24 mouse cellular contexts compared by ENCODE assay signal in genomic region chr8:122955195-122955594, GRCm38 (mm10).
"Had no signal": no experiment of that assay in that cellular context is flagged by ENCODE, and none has a peak within 500 bp of the region (broad histone marks: within the 10 kb centered on the region; RNA-seq: fewer than 3 reads in every experiment).

No protein-coding gene starts in this region.

- H3K4me2 ChIP-seq: heart, embryonic 11.5 days; heart, embryonic 13.5 days; heart, embryonic 15.5 days; hindbrain, embryonic 13.5 days; hindbrain, embryonic 15.5 days; kidney, embryonic 15.5 days; limb, embryonic 13.5 days had no signal

- H3K36me3 ChIP-seq: heart, embryonic 13.5 days; heart, embryonic 15.5 days; hindbrain, embryonic 13.5 days; hindbrain, embryonic 15.5 days; kidney, embryonic 15.5 days; limb, embryonic 13.5 days had no signal

- DNase-seq: forebrain, postnatal 0 days; gastrocnemius, postnatal 14 days; gastrocnemius, postnatal 36 days; heart, adult 11 months; heart, adult 2 months; heart, postnatal 14 days; heart, postnatal 36 days; kidney, adult 11 months; kidney, adult 2 months; kidney, adult 9 months; kidney, postnatal 14 days; kidney, postnatal 36 days; layer of hippocampus, postnatal 36 days; left cerebral cortex, postnatal 4 days had no signal

- H3K9me3 ChIP-seq: heart, embryonic 13.5 days; heart, embryonic 15.5 days; hindbrain, embryonic 13.5 days; hindbrain, embryonic 15.5 days; kidney, embryonic 15.5 days; limb, embryonic 13.5 days had no signal

- ATAC-seq: hindbrain, postnatal 0 days; intestine, embryonic 16.5 days had no signal

- H3K4me3 ChIP-seq: heart, adult 2 months; heart, embryonic 13.5 days; heart, embryonic 15.5 days; hindbrain, embryonic 13.5 days; hindbrain, embryonic 15.5 days; kidney, embryonic 15.5 days; limb, embryonic 13.5 days had no signal

- H3K27ac ChIP-seq: heart, adult 2 months; heart, embryonic 13.5 days; heart, embryonic 15.5 days; hindbrain, embryonic 15.5 days; hindbrain, postnatal 0 days; kidney, embryonic 15.5 days; kidney, postnatal 0 days; limb, embryonic 13.5 days had no signal

- H3K27me3 ChIP-seq: heart, embryonic 13.5 days; heart, embryonic 15.5 days; hindbrain, embryonic 13.5 days; hindbrain, embryonic 15.5 days; kidney, embryonic 15.5 days; limb, embryonic 13.5 days had no signal

- H3K9ac ChIP-seq: forebrain, postnatal 0 days; heart, embryonic 13.5 days; heart, embryonic 15.5 days; hindbrain, embryonic 13.5 days; hindbrain, embryonic 15.5 days; kidney, embryonic 15.5 days; limb, embryonic 13.5 days had no signal
